In genomic region chr11:67675562-67676540, GRCm38 (mm10) we compare ENCODE assay signal across 9 mouse cellular contexts. TPM values are rescaled to one million over a fixed set of nuclear protein-coding genes. Genes with fewer than 3 reads are reported as not detected.
DNase-seq lines count a peak whose midpoint lies in the region; ATAC-seq and TF ChIP-seq lines count a peak whose summit lies in the region.
"Had no signal": no experiment of that assay in that cellular context is flagged by ENCODE, and none has a peak within 500 bp of the region (broad histone marks: within the 10 kb centered on the region; RNA-seq: fewer than 3 reads in every experiment).

No protein-coding gene starts in this region.

- CTCF ChIA-PET in Patski (lab: Charles Lee), result interaction anchor here (0.8 to 2.3 kb wide), 6 partner anchors 12 to 565 kb away, joined by 3 to 10 read pairs (median 6); no protein-coding TSS in a partner anchor

- H3K9ac ChIP-seq in midbrain, postnatal 0 days (replicated peaks; ENCODE audit: low read length, poor library complexity, severe bottlenecking), result no peak overlapping the region
- H3K9ac ChIP-seq: embryonic facial prominence, embryonic 15.5 days had no signal

- H3K27me3 ChIP-seq in Patski, result peaks cover 30% of the 10 kb centered on the region
- no peaks in the 10 kb centered on the region for H3K27me3 ChIP-seq in midbrain, postnatal 0 days (ENCODE audit: insufficient read depth, low read length)
- H3K27me3 ChIP-seq: embryonic facial prominence, embryonic 15.5 days had no signal

- H3K27ac ChIP-seq in left cerebral cortex, adult 2 months, result peak overlapping the region; percentile 41; the same call in 1 of the 2 replicates
- H3K27ac ChIP-seq in midbrain, postnatal 0 days (ENCODE audit: low read depth, low read length), result no peak overlapping the region
- H3K27ac ChIP-seq: embryonic facial prominence, embryonic 15.5 days had no signal

- H3K36me3 ChIP-seq in midbrain, postnatal 0 days (ENCODE audit: insufficient read depth, low read length), result no peaks in the 10 kb centered on the region

- in situ Hi-C loops in Patski (cut with MboI; ENCODE audit: low pct_unique_long_range_greater_than_20kb), result no loop called here

- TF ChIP-seq CTCF in left cerebral cortex, adult 2 months (IDR thresholded peaks at IDR 0.05), result peak; percentile 77
- peak; percentile 82 for TF ChIP-seq CTCF in Patski (IDR thresholded peaks at IDR 0.05)
- TF ChIP-seq CTCF in midbrain, postnatal 0 days (IDR thresholded peaks at IDR 0.05), result peak; percentile 99

- POLR2A ChIA-PET in Patski (lab: Charles Lee), result no interaction called here

- peak in 1 of 2 experiments; percentile 62 for DNase-seq in left cerebral cortex, adult 2 months (ENCODE audit: extremely low spot score in 1 of 2, low spot score in 2 of 2)
- no peak for DNase-seq in left cerebral cortex, postnatal 36 days (ENCODE audit: low spot score in 2 of 2)
- peak; percentile 6 for DNase-seq in Patski (ENCODE audit: low read depth, low spot score)
- peak; percentile 89 for DNase-seq in embryo, embryonic 10 days (ENCODE audit: low spot score)
- DNase-seq in left cerebral cortex, postnatal 4 days, result peak; percentile 58
- peak; percentile 91 for DNase-seq in midbrain, postnatal 0 days (ENCODE audit: low spot score)
- DNase-seq in T-cell, adult 2 months (ENCODE audit: low spot score), result no peak

- no peaks in the 10 kb centered on the region for H3K9me3 ChIP-seq in midbrain, postnatal 0 days (ENCODE audit: low read length)
- H3K9me3 ChIP-seq: embryonic facial prominence, embryonic 15.5 days had no signal

- H3K4me2 ChIP-seq in midbrain, postnatal 0 days (ENCODE audit: low read depth, low read length, poor library complexity, severe bottlenecking), result no peak overlapping the region
- H3K4me2 ChIP-seq: embryonic facial prominence, embryonic 15.5 days had no signal

- no peak overlapping the region for H3K4me3 ChIP-seq in left cerebral cortex, adult 2 months
- no peak overlapping the region for H3K4me3 ChIP-seq in midbrain, postnatal 0 days (ENCODE audit: low read depth, low read length)
- H3K4me3 ChIP-seq: embryonic facial prominence, embryonic 15.5 days had no signal

- no peak for ATAC-seq in Patski
- ATAC-seq in hematopoietic stem cell, adult 5-6 weeks (replicated peaks in 1 of 2; ENCODE audit: insufficient read depth in 1 of 2, low FRiP score in 2 of 2, low TSS enrichment in 1 of 2, low read depth in 1 of 2, poor library complexity in 2 of 2, severe bottlenecking in 2 of 2), result peak; percentile 65 to 68; a peak in 3 of 4 replicates
- ATAC-seq in midbrain, postnatal 0 days (ENCODE audit: low FRiP score), result no peak; the same call in 1 of the 2 replicates

- WGBS in midbrain, postnatal 0 days, result 64% methylated on average over 12 of the region's 12 CpGs

- intact Hi-C loops in left cerebral cortex, adult 2 months (cut with DNase I), result loop anchor here (2.0 to 5.0 kb wide), 3 partner anchors 19 to 564 kb away; no protein-coding TSS in a partner anchor
- intact Hi-C loops in left cerebral cortex, postnatal 36 days (cut with DNase I), result no loop called here
- intact Hi-C loops in left cerebral cortex, postnatal 4 days (cut with DNase I), result loop anchor here (5.0 kb wide), 1 partner anchor 564 kb away; no protein-coding TSS in a partner anchor

- H3K4me1 ChIP-seq in midbrain, postnatal 0 days (ENCODE audit: insufficient read depth, low read length), result no peaks in the 10 kb centered on the region
- H3K4me1 ChIP-seq: embryonic facial prominence, embryonic 15.5 days had no signal

RNA-seq across cellular contexts. Expression of gene Rcvrn, which starts 19.3 kb away (rescaled TPM):
- total RNA-seq in left cerebral cortex, adult 2 months (2021), result 1 to 10 TPM in 1 of 2 experiments, under 1 TPM in 1; 0.91 to 3.2 TPM
- 1 to 10 TPM; 1.1 to 2.5 TPM for total RNA-seq in left cerebral cortex, postnatal 36 days (2021)
- not detected for polyA plus RNA-seq in Patski (2021)
- not detected in 2 replicates for total RNA-seq in hematopoietic stem cell, adult 5-6 weeks (2017)
- 1 to 10 TPM; 1.5 to 2.4 TPM for total RNA-seq in left cerebral cortex, postnatal 4 days (2021)
- not detected in 2 replicates for total RNA-seq in midbrain, postnatal 0 days (2014; rRNA removed)
- not detected in 2 replicates for polyA plus RNA-seq in midbrain, postnatal 0 days (2015; fragmentation: Nextera tagmentation; extraction: Ambion mirVana)
- polyA plus RNA-seq: embryonic facial prominence, embryonic 15.5 days had no signal

Comparison
In these comparisons a context has a peak if more than half of its experiments do, and no peak if none do; other contexts are left out.
1. DNase-seq: peak in Patski (single experiment), embryo, embryonic 10 days (single experiment), left cerebral cortex, postnatal 4 days (single experiment) and midbrain, postnatal 0 days (single experiment); none in left cerebral cortex, postnatal 36 days (0 of 2) and T-cell, adult 2 months (single experiment).
2. ATAC-seq: peak in hematopoietic stem cell, adult 5-6 weeks (2 of 2); none in Patski (single experiment) and midbrain, postnatal 0 days (single experiment).
3. Peak in every context shown above with its lines, with median percentiles within 50 percentile points of each other: CTCF ChIP-seq.